Mouse (Mus musculus) spleen, adult 2 months (tissue): Measurements from ENCODE around the gene Cep250. TPM values are rescaled to one million over a fixed set of nuclear protein-coding genes. Genes with fewer than 3 reads are reported as not detected.

Source experiments
- DNase-seq, 2 experiments: peaks; one replicate each; pipeline versions ENCODE4 v3.0.0 to v3.0.0-alpha.2; 2012 to 2021; ENCODE audit warnings: low spot score in 2 of 2, low read depth in 1 of 2
- H3K27ac ChIP-seq: fragments of 200-500 bp; 2 replicates; pipeline ENCODE4 v1.5.1; 2012; ENCODE audit warnings: low read length, inconsistent platforms; ENCODE audit not compliant: insufficient read depth
- H3K27me3 ChIP-seq: fragments of 200-500 bp; 2 replicates; pipeline ENCODE4 v1.6.1; 2012; ENCODE audit warnings: mild to moderate bottlenecking, moderate library complexity, low read length, inconsistent platforms; ENCODE audit not compliant: control insufficient read depth, insufficient read depth
- H3K36me3 ChIP-seq: fragments of 200-500 bp; 2 replicates; pipeline ENCODE4 v1.6.1; 2012; ENCODE audit warnings: mild to moderate bottlenecking, low read length, inconsistent platforms; ENCODE audit not compliant: control insufficient read depth, insufficient read depth
- H3K4me1 ChIP-seq: fragments of 200-500 bp; 2 replicates; pipeline ENCODE4 v1.6.1; 2011; ENCODE audit warnings: inconsistent platforms; ENCODE audit not compliant: control insufficient read depth, insufficient read depth, insufficient read length
- H3K4me3 ChIP-seq: fragments of 200-500 bp; 2 replicates; pipeline ENCODE4 v1.5.1; 2011; ENCODE audit warnings: mild to moderate bottlenecking, inconsistent platforms; ENCODE audit not compliant: insufficient read depth, insufficient read length; ENCODE audit errors: extremely low read depth
- CTCF ChIP-seq: fragments of 200-500 bp; IDR thresholded peaks from 2 replicates; pipeline ENCODE4 v1.5.1; 2011; ENCODE audit warnings: mild to moderate bottlenecking, inconsistent platforms; ENCODE audit not compliant: insufficient read depth, insufficient read length, insufficient replicate concordance; ENCODE audit errors: extremely low read depth
- POLR2A ChIP-seq: fragments of 200-500 bp; IDR thresholded peaks from 2 replicates; pipeline ENCODE4 v1.6.1; 2011; ENCODE audit warnings: low read depth, low read length, inconsistent platforms
- whole genome bisulfite sequencing: fragments of 180-500 bp; shearing (Covaris S2); methylation state at CpG from one replicate; pipeline ENCODE4 v1.1.7; 2018; 5-methylcytosine and 5-hydroxymethylcytosine counted together
- polyA plus RNA-seq: library from polyadenylated mRNA; depleted of rRNA; stranded (reverse); fragments of >200 nt; gene quantifications from 2 replicates; pipeline ENCODE4 v1.2.3, GENCODE M21; 2012

The Cep250 gene
- polyA plus RNA-seq, 1 experiment = 16.7 TPM

DNA sequence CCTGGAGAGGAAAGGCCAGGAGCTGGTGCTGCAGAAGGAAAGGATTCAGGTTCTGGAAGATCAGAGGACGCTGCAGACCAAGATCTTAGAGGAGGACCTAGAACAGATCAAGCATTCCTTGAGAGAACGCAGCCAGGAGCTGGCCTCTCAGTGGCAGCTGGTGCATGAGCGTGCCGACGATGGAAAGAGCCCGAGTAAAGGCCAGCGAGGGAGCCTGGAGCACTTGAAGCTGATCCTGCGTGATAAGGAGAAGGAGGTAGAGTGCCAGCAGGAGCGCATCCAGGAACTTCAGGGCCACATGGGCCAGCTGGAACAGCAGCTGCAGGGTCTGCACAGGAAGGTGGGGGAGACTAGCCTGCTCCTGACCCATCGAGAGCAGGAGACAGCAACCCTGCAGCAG lies 34.9 kb downstream of the Cep250 start:
- TF ChIP-seq POLR2A (no peak), CTCF (no peak)
- Histone ChIP-seq H3K27ac (no peak overlapping the region), H3K36me3 (peaks cover 56% of the 10 kb centered on the region)

DNA sequence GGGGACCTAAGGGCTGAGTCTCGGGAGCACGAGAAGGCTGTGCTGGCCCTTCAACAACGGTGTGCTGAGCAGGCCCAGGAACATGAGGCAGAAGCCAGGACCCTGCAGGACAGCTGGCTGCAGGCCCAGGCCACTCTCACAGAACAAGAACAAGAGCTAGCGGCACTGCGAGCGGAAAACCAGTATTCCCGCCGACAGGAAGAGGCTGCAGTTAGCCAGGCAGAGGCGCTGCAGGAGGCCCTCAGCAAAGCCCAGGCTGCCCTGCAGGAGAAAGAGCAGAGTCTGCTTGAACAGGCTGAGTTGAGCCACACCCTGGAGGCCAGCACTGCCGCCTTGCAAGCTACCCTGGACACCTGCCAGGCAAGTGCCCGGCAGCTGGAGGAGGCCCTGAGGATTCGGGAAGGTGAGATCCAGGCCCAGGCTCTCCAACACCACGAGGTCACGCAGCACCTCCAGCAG lies 35.6 kb downstream of the Cep250 start:
- Histone ChIP-seq H3K4me1 (no peaks in the 10 kb centered on the region), H3K36me3 (peaks cover 61% of the 10 kb centered on the region), H3K27ac (no peak overlapping the region), H3K27me3 (no peaks in the 10 kb centered on the region), H3K4me3 (no peak overlapping the region)
- 88% methylated on average over 14 of the region's 14 CpGs for WGBS
- TF ChIP-seq CTCF (no peak), POLR2A (no peak)
- no peak for DNase-seq

More for the DNA sequence above, 34.9 kb downstream of the Cep250 start:
- 93% methylated on average over 10 of the region's 10 CpGs for WGBS
- Histone ChIP-seq H3K27me3 (no peaks in the 10 kb centered on the region), H3K4me1 (no peaks in the 10 kb centered on the region), H3K4me3 (no peak overlapping the region)
- DNase-seq = no peak

DNA sequence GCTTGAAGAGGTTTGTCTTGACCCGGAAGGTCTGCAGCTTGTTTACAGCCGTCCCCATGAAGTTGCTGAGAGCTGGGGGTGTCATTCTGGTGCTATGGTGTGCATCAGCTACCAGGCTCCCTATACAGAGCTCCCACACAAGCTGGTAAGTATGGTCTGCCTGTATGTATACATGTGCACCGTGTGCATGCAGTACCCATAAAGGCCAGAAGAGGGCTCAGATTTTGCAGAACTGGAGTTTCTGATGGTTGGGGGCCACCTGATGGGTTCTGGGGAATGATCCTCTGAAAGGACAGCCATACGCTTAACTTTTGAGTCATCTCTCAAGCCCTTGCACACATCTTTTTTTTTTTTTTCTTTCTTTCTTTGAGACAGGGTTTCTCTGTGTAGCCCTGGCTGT lies 49.1 kb downstream of the Cep250 start:
- Histone ChIP-seq H3K4me1 (peaks cover 5% of the 10 kb centered on the region; the same call in 1 of the 2 replicates), H3K36me3 (peaks cover 3% of the 10 kb centered on the region; the same call in 1 of the 2 replicates), H3K4me3 (no peak overlapping the region), H3K27me3 (no peaks in the 10 kb centered on the region), H3K27ac (no peak overlapping the region)
- 95% methylated on average over 4 of the region's 4 CpGs for WGBS
- TF ChIP-seq POLR2A = no peak
- no peak for TF ChIP-seq CTCF
- DNase-seq = no peak

DNA sequence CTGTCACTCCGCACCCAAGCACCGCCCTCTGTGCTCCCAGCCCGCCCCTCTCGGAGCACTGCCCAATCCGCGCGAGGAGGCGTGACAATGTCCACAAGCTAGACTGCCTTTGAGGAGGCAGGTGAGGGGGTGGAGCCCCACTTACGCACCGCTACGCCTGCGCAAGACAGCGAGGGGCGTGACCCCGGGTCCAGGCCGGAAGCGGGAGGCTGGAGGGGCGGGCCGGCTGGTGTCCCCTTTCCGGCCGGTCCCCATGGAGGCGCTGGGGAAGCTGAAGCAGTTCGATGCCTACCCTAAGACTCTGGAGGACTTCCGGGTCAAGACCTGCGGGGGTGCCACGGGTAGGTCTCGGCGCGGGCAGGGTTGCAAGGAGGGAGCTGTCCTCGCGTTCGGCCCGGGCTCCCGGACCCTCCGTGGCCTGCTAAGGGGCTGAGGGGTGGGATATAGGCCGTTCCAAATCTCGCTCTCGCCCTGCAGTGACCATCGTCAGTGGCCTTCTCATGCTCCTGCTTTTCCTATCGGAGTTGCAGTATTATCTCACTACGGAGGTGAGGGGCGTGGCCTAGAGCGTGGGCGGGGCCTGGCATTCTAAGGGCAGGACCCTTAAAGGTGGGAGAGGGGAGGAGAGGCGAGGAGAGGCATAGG lies 51.8 kb downstream of the Cep250 start, which contains the start of the genes 6430550D23Rik and Ergic3:
Gene 6430550D23Rik, minus strand, starts transcription at position 90 of the 645 bp plus-strand sequence.
Gene Ergic3, plus strand, starts transcription at position 158 of the 645 bp plus-strand sequence.
- Histone ChIP-seq H3K27ac (peak within 1 kb of the TSS; percentile 55), H3K36me3 (peaks cover 16% of the 10 kb centered on the region), H3K4me3 (peak within 1 kb of the TSS; percentile 79), H3K27me3 (no peaks in the 10 kb centered on the region), H3K4me1 (peaks cover 5% of the 10 kb centered on the region; the same call in 1 of the 2 replicates)
- TF ChIP-seq CTCF (no peak), POLR2A (no peak)
- peak; percentile 94 to 99 for DNase-seq
- WGBS = under 1% methylated on average over 45 of the region's 45 CpGs

DNA sequence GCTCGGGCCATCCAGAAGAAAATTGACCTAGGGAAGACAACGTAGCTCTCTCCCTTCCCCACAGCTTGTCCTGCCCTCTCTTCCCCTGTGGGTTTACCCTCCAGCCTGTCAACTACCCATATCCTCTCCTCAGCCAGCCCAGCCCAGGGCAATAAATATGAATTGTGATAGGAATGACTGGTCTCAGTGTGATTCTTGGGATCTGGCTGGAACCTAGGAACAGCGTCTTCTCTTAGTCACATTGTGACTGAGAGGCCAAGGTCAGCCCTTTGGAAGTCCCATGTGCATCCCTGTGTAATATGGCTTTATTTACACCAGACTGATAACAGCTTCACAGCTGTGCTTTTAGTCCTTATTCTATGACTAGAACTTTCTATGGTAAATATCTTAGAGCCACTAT lies 61.8 kb downstream of the Cep250 start:
- TF ChIP-seq POLR2A (no peak), CTCF (no peak)
- no peak overlapping the region for H3K4me3 ChIP-seq
- no peaks in the 10 kb centered on the region for H3K4me1 ChIP-seq
- no peak overlapping the region for H3K27ac ChIP-seq
- 94% methylated on average over 3 of the region's 3 CpGs for WGBS
- H3K27me3 ChIP-seq = no peaks in the 10 kb centered on the region
- peaks cover 33% of the 10 kb centered on the region for H3K36me3 ChIP-seq
- no peak for DNase-seq

DNA sequence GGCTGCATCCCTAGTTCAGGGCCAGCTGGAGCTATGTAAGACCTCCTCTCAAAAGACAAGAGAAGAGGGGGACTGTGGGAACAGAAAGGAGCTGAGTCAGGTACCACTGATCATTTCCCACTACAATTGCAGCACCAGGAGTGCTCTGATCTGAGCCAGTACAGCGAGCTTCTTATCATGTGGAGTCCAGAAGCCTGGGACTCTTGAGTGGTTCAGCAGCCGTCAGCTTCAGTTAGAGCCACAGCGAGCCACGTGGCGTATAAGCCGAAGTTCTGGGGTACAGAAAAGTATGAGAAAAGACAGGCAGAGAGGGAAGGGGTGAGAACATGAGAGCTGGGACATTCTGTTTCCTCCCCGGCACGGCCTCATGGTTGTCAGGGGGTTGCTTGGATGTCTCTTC lies 65.0 kb downstream of the Cep250 start:
- Histone ChIP-seq H3K4me1 (no peaks in the 10 kb centered on the region), H3K27me3 (no peaks in the 10 kb centered on the region), H3K4me3 (no peak overlapping the region), H3K36me3 (peaks cover 12% of the 10 kb centered on the region), H3K27ac (no peak overlapping the region)
- whole genome bisulfite sequencing = 81% methylated on average over 8 of the region's 8 CpGs
- TF ChIP-seq CTCF (no peak), POLR2A (no peak)
- DNase-seq = no peak

DNA sequence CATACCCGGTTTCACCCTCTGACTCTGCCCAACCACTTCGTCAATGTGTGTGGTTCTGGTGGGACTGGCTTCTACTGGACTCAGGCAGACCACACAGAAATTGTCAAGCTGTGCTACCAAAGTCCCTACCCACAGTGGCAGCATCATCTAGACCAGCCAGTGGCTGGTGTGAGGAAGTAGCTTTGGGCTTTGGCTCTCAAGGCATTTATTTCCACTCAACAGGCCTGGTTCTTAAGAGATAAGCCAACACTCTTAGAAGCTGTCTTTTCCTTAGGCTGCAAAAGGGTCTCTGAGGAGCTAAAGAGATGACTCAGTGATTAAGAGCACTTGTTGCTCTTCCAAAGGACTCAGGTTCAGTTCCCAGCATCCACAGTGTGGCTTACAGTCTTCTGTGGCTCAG lies 65.5 kb downstream of the Cep250 start:
- no peak overlapping the region for H3K4me3 ChIP-seq
- no peaks in the 10 kb centered on the region for H3K27me3 ChIP-seq
- DNase-seq = no peak
- peaks cover 8% of the 10 kb centered on the region for H3K36me3 ChIP-seq
- TF ChIP-seq POLR2A (no peak), CTCF (no peak)
- H3K4me1 ChIP-seq = no peaks in the 10 kb centered on the region
- WGBS = 82% methylated on average over 2 of the region's 2 CpGs
- H3K27ac ChIP-seq = no peak overlapping the region
